Mouse (Mus musculus): ENCODE results near the gene Abi2.

GRCm38 (mm10) chr1:60530636-60531035, 121.2 kb downstream of the Abi2 start:
- TF ChIP-seq POLR2A (IDR thresholded peaks at IDR 0.05; ENCODE audit: borderline replicate concordance, insufficient read depth, low read length): no peak
- no peak for TF ChIP-seq CTCF (IDR thresholded peaks at IDR 0.05; ENCODE audit: borderline replicate concordance, insufficient read depth, low read depth, low read length)
